Mouse (Mus musculus) left cerebral cortex, postnatal 14 days (tissue): Measurements from ENCODE around the gene Nenf. TPM values are rescaled to one million over a fixed set of nuclear protein-coding genes. Genes with fewer than 3 reads are reported as not detected.

ENCODE experiments used
- DNase-seq, 2 experiments: peaks; one replicate each; pipeline ENCODE4 v3.0.0; 2021 to 2022; ENCODE audit warnings: low spot score in 2 of 2, mixed read lengths in 1 of 2
- intact Hi-C: fragments of 180-260 bp; cut with DNase I; formaldehyde crosslinking; loops from one replicate; pipeline ENCODE4 v1.15.1; 2025
- long read RNA-seq, 2 experiments: library from polyadenylated mRNA; stranded (forward); transcript quantifications; one replicate each; pipeline ENCODE4 v2.0.0; 2021
- total RNA-seq, 2 experiments: library from RNA; stranded (reverse); gene quantifications; 2 replicates each; pipeline ENCODE4 v1.2.3; 2021

The Nenf gene
- 10 to 100 TPM; 68.6 to 70.4 TPM for total RNA-seq
- long read RNA-seq, experiment 1, transcript Nenf-201 (4 exons, 742 nt), result major isoform, 56 of 61 reads
- long read RNA-seq, experiment 1, partial matches to known transcripts, result 0 of 61 reads
- long read RNA-seq, experiment 1, other reads (novel, unspliced or antisense), result 5 of 61 reads
- long read RNA-seq, experiment 2, transcript Nenf-201 (4 exons, 742 nt), result major isoform, 45 of 50 reads
- long read RNA-seq, experiment 2, partial matches to known transcripts, result 1 of 50 reads
- long read RNA-seq, experiment 2, other reads (novel, unspliced or antisense), result 4 of 50 reads

DNA sequence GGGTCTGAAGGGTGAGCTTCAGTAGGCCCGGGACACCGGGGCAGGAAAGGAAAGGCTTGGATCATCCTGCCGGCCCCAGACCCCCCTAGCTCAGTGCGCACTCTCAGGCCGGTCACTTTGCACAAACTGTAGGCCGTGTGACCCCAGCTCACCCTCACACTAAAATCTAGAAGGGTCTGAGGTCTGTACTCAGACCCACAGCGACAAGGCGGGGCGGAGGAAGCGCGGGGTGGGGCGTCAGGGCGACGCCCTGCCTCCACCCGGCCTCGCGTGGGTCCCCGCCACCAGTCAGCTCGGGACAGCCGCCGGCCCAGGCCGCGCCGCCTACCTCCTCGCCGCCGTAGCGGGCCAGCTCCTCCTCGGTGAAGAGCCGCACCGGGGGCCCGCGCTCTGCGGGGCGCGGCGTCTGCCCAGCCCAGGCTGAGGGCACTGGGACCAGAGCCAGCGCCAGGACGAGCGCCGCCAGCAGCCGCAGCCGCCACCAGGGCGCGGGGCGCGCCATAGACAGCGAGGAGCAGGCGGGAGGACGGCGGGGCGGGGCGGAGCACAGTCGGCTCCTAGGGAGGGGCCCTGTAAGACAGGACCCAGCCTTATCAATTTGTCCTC is at the start of gene Nenf:
Gene Nenf (minus strand): TSS at position 604 of the 606 bp plus-strand sequence.
- DNase-seq, result peak; percentile 52 to 59
- intact Hi-C loops, result loop anchor here (5.0 to 10.0 kb wide), 2 partner anchors 245 to 497 kb away; no protein-coding TSS in a partner anchor

DNA sequence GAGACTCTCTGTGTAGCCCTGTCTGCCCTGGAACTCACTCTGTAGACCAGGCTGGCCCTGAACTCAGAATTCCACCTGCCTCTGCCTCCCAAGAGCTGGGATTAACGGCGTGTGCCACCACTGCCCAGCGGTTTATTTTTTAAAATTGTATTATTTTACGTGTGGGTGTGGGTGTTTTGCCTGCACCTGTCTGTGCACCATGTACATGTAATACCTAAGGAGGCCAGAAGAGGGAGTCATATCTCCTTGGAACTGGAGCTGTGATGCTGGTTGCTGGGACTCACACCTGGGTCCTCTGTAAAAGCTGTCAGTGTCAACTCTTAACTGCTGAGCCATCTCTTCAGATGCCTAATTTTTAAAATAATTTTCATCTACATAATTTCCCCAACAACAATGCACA is 46.5 kb upstream of the Nenf start:
- intact Hi-C loops, result no loop called here
- DNase-seq, result no peak

GRCm38 (mm10) chr1:191362412-191362811 is 44.4 kb upstream of the Nenf start:
- intact Hi-C loops, result no loop called here
- no peak for DNase-seq

GRCm38 (mm10) chr1:191359478-191359877 is 41.5 kb upstream of the Nenf start:
- intact Hi-C loops, result no loop called here

GRCm38 (mm10) chr1:191356936-191357335 is 38.9 kb upstream of the Nenf start:
- no peak for DNase-seq
- intact Hi-C loops, result no loop called here

More at GRCm38 (mm10) chr1:191359478-191359877, 41.5 kb upstream of the Nenf start:
- DNase-seq, result no peak

DNA sequence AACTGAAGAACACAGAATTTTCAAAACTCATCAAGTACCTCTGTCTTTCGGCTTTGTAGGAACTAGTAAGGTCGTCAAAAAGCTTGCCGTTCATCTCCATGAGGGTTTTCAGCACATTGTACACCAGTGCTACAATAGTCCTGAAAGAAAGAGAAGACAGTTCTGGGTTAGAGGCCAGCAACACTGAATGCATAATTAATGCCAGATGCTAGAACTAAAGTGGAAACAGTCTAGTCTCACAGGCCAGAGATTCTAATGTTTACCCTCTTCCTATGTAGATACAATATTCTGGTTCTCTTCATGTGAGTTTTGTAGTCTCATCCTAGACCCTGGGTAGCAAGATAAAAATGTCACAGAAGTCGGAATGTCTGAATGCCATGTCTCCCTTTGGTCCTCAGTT is 35.8 kb upstream of the Nenf start:
- intact Hi-C loops, result loop anchor here (2.0 kb wide), 1 partner anchor 209 kb away; no protein-coding TSS in a partner anchor
- no peak for DNase-seq

DNA sequence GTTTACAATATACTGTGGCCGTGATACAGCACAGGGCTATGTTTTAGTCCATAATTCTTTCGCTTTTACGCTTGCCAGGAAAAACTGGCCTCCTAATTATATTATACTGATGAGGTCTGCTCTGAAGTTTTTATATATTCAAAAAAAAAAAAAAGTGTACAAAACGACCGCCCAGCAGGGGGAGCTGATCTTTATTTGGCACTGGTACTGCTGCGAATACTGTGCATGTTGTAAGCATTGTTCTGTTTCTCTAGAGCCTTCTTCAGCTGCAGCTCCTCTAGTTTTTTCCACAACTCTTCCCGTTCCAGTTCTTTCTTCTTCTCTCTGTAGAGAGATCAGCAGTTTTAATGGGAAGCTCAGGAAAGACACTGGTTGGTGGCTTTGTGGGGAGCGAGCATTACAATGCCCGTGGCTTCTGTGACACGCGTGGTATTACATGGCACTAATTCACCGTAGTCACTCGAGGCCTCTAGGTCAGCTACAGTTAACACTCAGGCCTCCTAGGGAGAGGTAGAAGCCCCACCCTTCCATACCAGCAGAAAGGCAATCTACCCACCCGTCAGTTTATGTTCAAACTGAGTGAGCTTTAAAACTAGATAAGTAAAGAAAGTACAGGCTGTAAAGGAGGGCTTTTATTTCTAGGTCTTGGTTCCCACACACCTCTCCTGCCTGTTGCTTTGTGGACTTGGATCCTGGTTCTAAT is 34.9 kb upstream of the Nenf start:
- DNase-seq, result peak; percentile 58 to 72
- intact Hi-C loops, result loop anchor here (2.0 kb wide), 1 partner anchor 210 kb away; no protein-coding TSS in a partner anchor

GRCm38 (mm10) chr1:191350355-191350754 is 32.4 kb upstream of the Nenf start:
- intact Hi-C loops, result no loop called here
- DNase-seq, result no peak

DNA sequence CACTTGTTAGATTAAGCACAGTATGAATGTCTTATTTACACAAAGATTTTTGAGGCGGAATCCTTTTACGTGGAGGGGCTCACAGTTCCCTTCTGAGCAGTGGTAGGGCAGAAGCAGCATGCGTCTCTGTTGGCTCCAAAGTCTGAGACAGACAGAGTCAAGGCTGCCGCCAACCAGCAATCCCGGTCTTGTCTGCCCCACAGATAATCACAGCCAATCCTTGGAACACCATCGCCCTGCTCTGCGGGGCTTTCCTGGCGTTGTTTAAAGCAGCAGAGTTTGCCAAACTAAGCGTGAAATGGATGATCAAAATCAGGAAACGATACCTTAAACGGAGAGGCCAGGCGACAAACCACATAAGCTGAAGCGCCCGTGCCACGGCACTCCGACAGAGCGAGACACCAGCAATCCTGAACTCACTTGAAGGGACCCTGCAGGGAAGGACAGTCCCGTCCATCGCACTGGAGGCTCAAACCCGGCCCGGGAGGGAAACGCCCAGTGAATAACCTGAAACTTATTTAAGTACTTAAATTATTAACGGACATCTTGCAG is 31.6 kb upstream of the Nenf start:
- intact Hi-C loops, result no loop called here
- DNase-seq, result no peak

- intact Hi-C loops, result no loop called here
Observed at GRCm38 (mm10) chr1:191348996-191349395, 31.0 kb upstream of the Nenf start.

DNA sequence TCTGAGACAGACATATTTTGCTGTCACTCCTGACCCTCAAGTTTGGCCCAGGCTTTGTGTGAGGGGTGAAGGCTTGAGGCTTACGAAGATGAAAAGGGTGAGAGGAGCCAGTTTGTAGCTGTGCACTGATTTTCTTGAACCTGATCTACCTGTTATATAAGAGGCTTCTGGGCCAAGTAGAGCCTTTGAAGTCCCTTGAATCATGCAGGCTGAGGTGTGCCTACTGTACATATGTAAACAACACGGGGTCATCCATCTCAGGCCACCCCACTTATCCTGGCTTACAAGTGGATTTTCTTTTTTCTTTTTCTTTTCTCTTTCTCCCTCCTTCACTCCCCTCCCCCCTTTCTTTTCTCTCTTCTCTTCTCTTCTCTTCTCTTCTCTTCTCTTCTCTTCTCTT is 30.6 kb upstream of the Nenf start:
- intact Hi-C loops, result no loop called here

More at GRCm38 (mm10) chr1:191348996-191349395, 31.0 kb upstream of the Nenf start:
- no peak for DNase-seq

GRCm38 (mm10) chr1:191347602-191348001 is 29.6 kb upstream of the Nenf start:
- no peak for DNase-seq
- intact Hi-C loops, result no loop called here

More for the DNA sequence above, 30.6 kb upstream of the Nenf start:
- no peak for DNase-seq

- intact Hi-C loops, result no loop called here
- no peak for DNase-seq
Observed at GRCm38 (mm10) chr1:191340530-191340929, 22.5 kb upstream of the Nenf start.

- intact Hi-C loops, result no loop called here
- no peak for DNase-seq
Observed at GRCm38 (mm10) chr1:191339876-191340275, 21.9 kb upstream of the Nenf start.

DNA sequence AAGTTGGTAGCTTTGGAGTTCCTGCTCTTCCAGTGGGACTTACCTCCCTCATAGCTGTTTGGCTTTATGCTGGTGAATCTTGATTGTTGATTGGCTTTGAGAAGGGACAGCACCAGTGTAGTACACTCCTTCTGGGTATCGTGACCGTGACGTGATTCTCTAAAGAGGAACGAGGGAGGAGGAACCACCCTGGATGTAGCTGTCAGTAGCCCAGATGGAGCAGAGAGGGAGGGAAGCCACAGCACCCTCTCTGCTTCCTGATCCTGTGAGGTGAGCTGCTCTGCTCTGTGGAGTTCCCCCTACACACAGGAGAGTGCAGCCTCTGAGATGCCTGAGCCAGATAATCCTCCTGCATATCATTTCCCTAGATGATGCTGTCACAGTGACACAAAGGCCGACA is 16.5 kb upstream of the Nenf start:
- intact Hi-C loops, result no loop called here
- no peak for DNase-seq

- no peak for DNase-seq
- intact Hi-C loops, result no loop called here
Observed at GRCm38 (mm10) chr1:191330356-191330755, 12.4 kb upstream of the Nenf start.

- peak in 1 of 2 experiments; percentile 43 for DNase-seq
- intact Hi-C loops, result no loop called here
Observed at GRCm38 (mm10) chr1:191328019-191328441, 10.0 kb upstream of the Nenf start.

- intact Hi-C loops, result no loop called here
- DNase-seq, result no peak
Observed at GRCm38 (mm10) chr1:191327258-191327657, 9.3 kb upstream of the Nenf start.

DNA sequence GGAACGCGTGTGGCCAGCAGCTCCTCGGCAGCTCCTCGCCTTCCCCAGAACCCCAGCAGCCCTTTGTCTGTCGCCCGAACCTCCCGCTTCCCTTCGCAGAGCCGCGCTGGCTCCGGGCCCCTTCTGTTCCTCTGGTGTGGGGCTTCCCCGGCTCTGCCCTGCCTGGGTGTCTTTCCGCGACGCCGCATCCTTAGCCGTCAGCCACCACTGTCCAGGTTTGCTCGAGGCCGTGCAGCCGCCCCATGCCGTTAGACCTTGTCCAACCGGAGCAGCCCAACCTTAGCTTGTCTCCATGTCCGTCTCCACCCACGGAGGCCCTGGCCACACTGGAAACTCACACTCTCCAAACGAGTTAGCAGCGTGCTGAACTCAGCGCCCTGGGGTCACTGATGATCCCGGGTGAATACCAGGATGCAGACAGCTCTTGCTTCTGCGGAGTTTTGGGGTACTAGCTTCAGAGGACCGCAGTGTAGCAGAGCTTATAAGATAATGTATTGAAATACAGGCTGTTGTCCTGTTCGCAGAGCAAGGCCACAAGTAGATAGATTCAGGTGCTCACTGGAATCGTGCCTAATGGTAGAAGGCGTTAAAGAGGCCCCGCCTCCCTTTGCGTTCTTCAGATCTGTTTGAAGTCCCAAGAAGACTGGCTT is 8.4 kb upstream of the Nenf start:
- intact Hi-C loops, result no loop called here
- DNase-seq, result peak; percentile 30 to 43
